Mouse (Mus musculus): ENCODE results near the gene Gm9918. TPM values are rescaled to one million over a fixed set of nuclear protein-coding genes. Genes with fewer than 3 reads are reported as not detected.

The Gm9918 gene
- polyA plus RNA-seq (2014; fragmentation: Illumina TruSeq; extraction: RNeasy Lipid Tissue Mini Kit (QIAGEN cat#74804); ENCODE audit: low read depth, low replicate concordance) = 0.14 TPM

GRCm38 (mm10) chr15:102270274-102270960 lies at the start of gene Gm9918:
Gm9918 (plus strand) TSS chr15:102270563.

GRCm38 (mm10) chr15:102231748-102232147 lies 38.6 kb upstream of the Gm9918 start, which contains the start of gene Itgb7:
Itgb7 (minus strand) TSS chr15:102231944.

GRCm38 (mm10) chr15:102257202-102258075 lies 12.9 kb upstream of the Gm9918 start, which contains the start of gene Rarg:
Rarg (minus strand) TSS chr15:102257517.

GRCm38 (mm10) chr15:102279092-102279782 lies 8.9 kb downstream of the Gm9918 start, which contains the start of gene Mfsd5:
Mfsd5 (plus strand) TSS chr15:102279454.

GRCm38 (mm10) chr15:102295633-102296367 lies 25.4 kb downstream of the Gm9918 start, which contains the start of gene Espl1:
Espl1 (plus strand) TSS chr15:102296266.

Other genes starting within 250 kb of the Gm9918 start
- gene Krt18, start 242.4 kb upstream of the Gm9918 start, polyA plus RNA-seq (2014; fragmentation: Illumina TruSeq; extraction: RNeasy Lipid Tissue Mini Kit (QIAGEN cat#74804); ENCODE audit: low read depth, low replicate concordance) = 277 TPM
- 163 TPM for gene Eif4b, start 196.8 kb upstream of the Gm9918 start, polyA plus RNA-seq (2014; fragmentation: Illumina TruSeq; extraction: RNeasy Lipid Tissue Mini Kit (QIAGEN cat#74804); ENCODE audit: low read depth, low replicate concordance)
- 102 TPM for gene Tns2, start 170.2 kb upstream of the Gm9918 start, polyA plus RNA-seq (2014; fragmentation: Illumina TruSeq; extraction: RNeasy Lipid Tissue Mini Kit (QIAGEN cat#74804); ENCODE audit: low read depth, low replicate concordance)
- 54.5 TPM for gene Spryd3, start 134.3 kb upstream of the Gm9918 start, polyA plus RNA-seq (2014; fragmentation: Illumina TruSeq; extraction: RNeasy Lipid Tissue Mini Kit (QIAGEN cat#74804); ENCODE audit: low read depth, low replicate concordance)
- gene Igfbp6, start 126.2 kb upstream of the Gm9918 start, polyA plus RNA-seq (2014; fragmentation: Illumina TruSeq; extraction: RNeasy Lipid Tissue Mini Kit (QIAGEN cat#74804); ENCODE audit: low read depth, low replicate concordance) = 147 TPM
- gene Soat2, start 120.0 kb upstream of the Gm9918 start, polyA plus RNA-seq (2014; fragmentation: Illumina TruSeq; extraction: RNeasy Lipid Tissue Mini Kit (QIAGEN cat#74804); ENCODE audit: low read depth, low replicate concordance) = 0.40 TPM
- 63.0 TPM for gene Zfp740, start 67.3 kb upstream of the Gm9918 start, polyA plus RNA-seq (2014; fragmentation: Illumina TruSeq; extraction: RNeasy Lipid Tissue Mini Kit (QIAGEN cat#74804); ENCODE audit: low read depth, low replicate concordance)
- 192 TPM for gene Csad, start 65.8 kb upstream of the Gm9918 start, polyA plus RNA-seq (2014; fragmentation: Illumina TruSeq; extraction: RNeasy Lipid Tissue Mini Kit (QIAGEN cat#74804); ENCODE audit: low read depth, low replicate concordance)
- 5.4 TPM for gene Itgb7, start 38.6 kb upstream of the Gm9918 start, polyA plus RNA-seq (2014; fragmentation: Illumina TruSeq; extraction: RNeasy Lipid Tissue Mini Kit (QIAGEN cat#74804); ENCODE audit: low read depth, low replicate concordance)
- 30.3 TPM for gene Rarg, start 13.0 kb upstream of the Gm9918 start, polyA plus RNA-seq (2014; fragmentation: Illumina TruSeq; extraction: RNeasy Lipid Tissue Mini Kit (QIAGEN cat#74804); ENCODE audit: low read depth, low replicate concordance)
- 30.6 TPM for gene Mfsd5, start 8.9 kb downstream of the Gm9918 start, polyA plus RNA-seq (2014; fragmentation: Illumina TruSeq; extraction: RNeasy Lipid Tissue Mini Kit (QIAGEN cat#74804); ENCODE audit: low read depth, low replicate concordance)
- 4.2 TPM for gene Espl1, start 25.7 kb downstream of the Gm9918 start, polyA plus RNA-seq (2014; fragmentation: Illumina TruSeq; extraction: RNeasy Lipid Tissue Mini Kit (QIAGEN cat#74804); ENCODE audit: low read depth, low replicate concordance)
- 474 TPM for gene Pfdn5, start 55.6 kb downstream of the Gm9918 start, polyA plus RNA-seq (2014; fragmentation: Illumina TruSeq; extraction: RNeasy Lipid Tissue Mini Kit (QIAGEN cat#74804); ENCODE audit: low read depth, low replicate concordance)
- gene Myg1, start 61.1 kb downstream of the Gm9918 start, polyA plus RNA-seq (2014; fragmentation: Illumina TruSeq; extraction: RNeasy Lipid Tissue Mini Kit (QIAGEN cat#74804); ENCODE audit: low read depth, low replicate concordance) = 45.1 TPM
- gene Aaas, start 80.2 kb downstream of the Gm9918 start, polyA plus RNA-seq (2014; fragmentation: Illumina TruSeq; extraction: RNeasy Lipid Tissue Mini Kit (QIAGEN cat#74804); ENCODE audit: low read depth, low replicate concordance) = 14.2 TPM
- 0.10 TPM for gene Sp7, start 96.6 kb downstream of the Gm9918 start, polyA plus RNA-seq (2014; fragmentation: Illumina TruSeq; extraction: RNeasy Lipid Tissue Mini Kit (QIAGEN cat#74804); ENCODE audit: low read depth, low replicate concordance)
- 24.9 TPM for gene Sp1, start 135.6 kb downstream of the Gm9918 start, polyA plus RNA-seq (2014; fragmentation: Illumina TruSeq; extraction: RNeasy Lipid Tissue Mini Kit (QIAGEN cat#74804); ENCODE audit: low read depth, low replicate concordance)
- 5.6 TPM for gene Amhr2, start 174.8 kb downstream of the Gm9918 start, polyA plus RNA-seq (2014; fragmentation: Illumina TruSeq; extraction: RNeasy Lipid Tissue Mini Kit (QIAGEN cat#74804); ENCODE audit: low read depth, low replicate concordance)
- gene Prr13, start 188.5 kb downstream of the Gm9918 start, polyA plus RNA-seq (2014; fragmentation: Illumina TruSeq; extraction: RNeasy Lipid Tissue Mini Kit (QIAGEN cat#74804); ENCODE audit: low read depth, low replicate concordance) = 84.5 TPM
- 498 TPM for gene Pcbp2, start 200.0 kb downstream of the Gm9918 start, polyA plus RNA-seq (2014; fragmentation: Illumina TruSeq; extraction: RNeasy Lipid Tissue Mini Kit (QIAGEN cat#74804); ENCODE audit: low read depth, low replicate concordance)
- not detected for gene Gm10337, start 233.2 kb downstream of the Gm9918 start, polyA plus RNA-seq (2014; fragmentation: Illumina TruSeq; extraction: RNeasy Lipid Tissue Mini Kit (QIAGEN cat#74804); ENCODE audit: low read depth, low replicate concordance)
- gene Map3k12, start 246.5 kb downstream of the Gm9918 start, polyA plus RNA-seq (2014; fragmentation: Illumina TruSeq; extraction: RNeasy Lipid Tissue Mini Kit (QIAGEN cat#74804); ENCODE audit: low read depth, low replicate concordance) = 13.2 TPM
- gene Tarbp2, start 247.6 kb downstream of the Gm9918 start, polyA plus RNA-seq (2014; fragmentation: Illumina TruSeq; extraction: RNeasy Lipid Tissue Mini Kit (QIAGEN cat#74804); ENCODE audit: low read depth, low replicate concordance) = 35.9 TPM